Mouse (Mus musculus) stomach, postnatal 0 days (tissue): ENCODE measurements around the gene Nhs.

Experiments used
- CTCF ChIP-seq: IDR thresholded peaks from 2 replicates; pipeline ENCODE4 v1.5.1; 2016; ENCODE audit warnings: antibody characterized with exemption, low read depth, mild to moderate bottlenecking, moderate library complexity
- EP300 ChIP-seq: optimal IDR thresholded peaks from 2 replicates; pipeline ENCODE3; 2016; ENCODE audit warnings: antibody characterized with exemption

- no peak for TF ChIP-seq CTCF
- no peak for TF ChIP-seq EP300
These were observed 46.3 kb downstream of the Nhs start for GRCm38 (mm10) chrX:162113257-162113656.
